Mouse (Mus musculus) stomach, embryonic 15.5 days (tissue): ENCODE results near the gene Slc48a1. TPM values are rescaled to one million over a fixed set of nuclear protein-coding genes. Genes with fewer than 3 reads are reported as not detected.

Experiments used
- ATAC-seq: fragments of 200-750 bp; cut with Nextera tagmentation; 2 replicates; pipeline ENCODE4 v1.8.0; 2017; ENCODE audit warnings: low read depth, moderate number of reproducible peaks, moderate TSS enrichment; ENCODE audit not compliant: insufficient read depth, low FRiP score
- H3K27ac ChIP-seq: fragments of 300-500 bp; sonication (generic); 2 replicates; pipeline ENCODE4 v1.5.1; 2015; ENCODE audit warnings: mild to moderate bottlenecking, inconsistent platforms
- H3K27me3 ChIP-seq: fragments of 300-500 bp; sonication (generic); replicated peaks from 2 replicates; pipeline ENCODE4 v1.6.1; 2015; ENCODE audit warnings: inconsistent platforms
- H3K36me3 ChIP-seq: fragments of 300-500 bp; sonication (generic); 2 replicates; pipeline ENCODE4 v1.6.1; 2015; ENCODE audit warnings: inconsistent platforms
- H3K4me1 ChIP-seq: fragments of 300-500 bp; sonication (generic); 2 replicates; pipeline ENCODE4 v1.6.1; 2015; ENCODE audit warnings: inconsistent platforms
- H3K4me2 ChIP-seq: fragments of 300-500 bp; sonication (generic); 2 replicates; pipeline ENCODE4 v1.6.1; 2015; ENCODE audit warnings: mild to moderate bottlenecking, inconsistent platforms
- H3K4me3 ChIP-seq: fragments of 300-500 bp; sonication (generic); replicated peaks from 2 replicates; pipeline ENCODE4 v1.5.1; 2015; ENCODE audit warnings: inconsistent platforms
- H3K9ac ChIP-seq: fragments of 300-500 bp; sonication (generic); 2 replicates; pipeline ENCODE4 v1.6.1; 2015; ENCODE audit warnings: inconsistent platforms
- H3K9me3 ChIP-seq: fragments of 300-500 bp; sonication (generic); 2 replicates; pipeline ENCODE4 v1.6.1; 2016; ENCODE audit warnings: inconsistent platforms
- WGBS: fragments of 180-500 bp; shearing (Covaris S2); methylation state at CpG from one replicate; pipeline ENCODE4 v1.1.7; 2015; 5-methylcytosine and 5-hydroxymethylcytosine counted together
- polyA plus RNA-seq: library from polyadenylated mRNA; unstranded; fragments of >200 nt; fragmentation: Nextera tagmentation; extraction: Ambion mirVana; gene quantifications from 2 replicates; pipeline ENCODE4 v1.2.1, GENCODE M21; 2015

Slc48a1 gene
- polyA plus RNA-seq: 29.6 and 41.9 TPM in 2 replicates

GRCm38 (mm10) chr15:97778311-97779098 is at the start of gene Slc48a1:
Slc48a1 (plus strand) TSS chr15:97778520.
- H3K4me3 ChIP-seq: no peak within 1 kb of the TSS
- WGBS: 67% methylated on average over 8 of the region's 8 CpGs
- no peaks in the 10 kb centered on the region for H3K9me3 ChIP-seq
- no peaks in the 10 kb centered on the region for H3K36me3 ChIP-seq
- H3K4me1 ChIP-seq: peaks cover 24% of the 10 kb centered on the region
- no peak within 1 kb of the TSS for H3K9ac ChIP-seq
- no peak for ATAC-seq
- H3K27ac ChIP-seq: peak within 1 kb of the TSS; percentile 40; the same call in 1 of the 2 replicates
- no peak within 1 kb of the TSS for H3K4me2 ChIP-seq
- no peaks in the 10 kb centered on the region for H3K27me3 ChIP-seq

GRCm38 (mm10) chr15:97728804-97729203 is 49.5 kb upstream of the Slc48a1 start:
- ATAC-seq: no peak
- H3K4me3 ChIP-seq: no peak overlapping the region
- no peaks in the 10 kb centered on the region for H3K36me3 ChIP-seq
- H3K9me3 ChIP-seq: no peaks in the 10 kb centered on the region
- no peak overlapping the region for H3K9ac ChIP-seq
- no peak overlapping the region for H3K4me2 ChIP-seq
- H3K27ac ChIP-seq: no peak overlapping the region
- H3K27me3 ChIP-seq: no peaks in the 10 kb centered on the region
- no peaks in the 10 kb centered on the region for H3K4me1 ChIP-seq
- WGBS: 58% methylated on average over 7 of the region's 7 CpGs

GRCm38 (mm10) chr15:97730365-97730764 is 48.0 kb upstream of the Slc48a1 start:
- Histone ChIP-seq H3K4me2 (no peak overlapping the region), H3K4me1 (no peaks in the 10 kb centered on the region), H3K36me3 (no peaks in the 10 kb centered on the region), H3K27ac (no peak overlapping the region), H3K27me3 (no peaks in the 10 kb centered on the region), H3K9me3 (no peaks in the 10 kb centered on the region), H3K4me3 (no peak overlapping the region), H3K9ac (no peak overlapping the region)
- WGBS: 57% methylated on average over 6 of the region's 6 CpGs
- no peak for ATAC-seq

- Histone ChIP-seq H3K9ac (no peak within 1 kb of the TSS), H3K4me3 (no peak within 1 kb of the TSS), H3K27ac (no peak within 1 kb of the TSS), H3K9me3 (no peaks in the 10 kb centered on the region), H3K27me3 (no peaks in the 10 kb centered on the region), H3K36me3 (no peaks in the 10 kb centered on the region), H3K4me1 (no peaks in the 10 kb centered on the region), H3K4me2 (no peak within 1 kb of the TSS)
- no peak for ATAC-seq
- WGBS: 86% methylated on average over 8 of the region's 8 CpGs
These were observed 47.2 kb upstream of the Slc48a1 start, which contains the start of gene Endou for GRCm38 (mm10) chr15:97731111-97731510. Endou (minus strand) TSS chr15:97731339.

- H3K4me1 ChIP-seq: no peaks in the 10 kb centered on the region
These were observed 46.3 kb upstream of the Slc48a1 start for GRCm38 (mm10) chr15:97731988-97732387.

GRCm38 (mm10) chr15:97738923-97739322 is 39.4 kb upstream of the Slc48a1 start:
- Histone ChIP-seq H3K4me3 (no peak overlapping the region), H3K27ac (no peak overlapping the region), H3K9me3 (no peaks in the 10 kb centered on the region), H3K27me3 (no peaks in the 10 kb centered on the region), H3K4me1 (no peaks in the 10 kb centered on the region), H3K36me3 (no peaks in the 10 kb centered on the region), H3K9ac (no peak overlapping the region), H3K4me2 (no peak overlapping the region)
- whole genome bisulfite sequencing: 82% methylated on average over 7 of the region's 7 CpGs
- ATAC-seq: no peak

More at GRCm38 (mm10) chr15:97731988-97732387, 46.3 kb upstream of the Slc48a1 start:
- ATAC-seq: no peak
- 88% methylated on average over 11 of the region's 11 CpGs for WGBS
- Histone ChIP-seq H3K4me3 (no peak overlapping the region), H3K9me3 (no peaks in the 10 kb centered on the region), H3K9ac (no peak overlapping the region), H3K27me3 (no peaks in the 10 kb centered on the region), H3K4me2 (no peak overlapping the region), H3K36me3 (no peaks in the 10 kb centered on the region), H3K27ac (no peak overlapping the region)

- WGBS: 73% methylated on average over 9 of the region's 9 CpGs
- Histone ChIP-seq H3K9ac (no peak overlapping the region), H3K27ac (no peak overlapping the region), H3K4me3 (no peak overlapping the region), H3K36me3 (no peaks in the 10 kb centered on the region), H3K27me3 (no peaks in the 10 kb centered on the region), H3K4me1 (0 out of 2 replicates have a peak, but pooled peaks cover 6% of the 10 kb centered on the region), H3K4me2 (no peak overlapping the region), H3K9me3 (no peaks in the 10 kb centered on the region)
- no peak for ATAC-seq
These were observed 38.0 kb upstream of the Slc48a1 start for GRCm38 (mm10) chr15:97740283-97740732.

- 0 out of 2 replicates have a peak, but pooled peaks cover 10% of the 10 kb centered on the region for H3K4me1 ChIP-seq
- H3K27ac ChIP-seq: no peak overlapping the region
- no peak overlapping the region for H3K4me2 ChIP-seq
- H3K27me3 ChIP-seq: no peaks in the 10 kb centered on the region
- no peak for ATAC-seq
- H3K9ac ChIP-seq: no peak overlapping the region
- WGBS: 74% methylated on average over 12 of the region's 12 CpGs
- no peaks in the 10 kb centered on the region for H3K9me3 ChIP-seq
- H3K4me3 ChIP-seq: no peak overlapping the region
- H3K36me3 ChIP-seq: no peaks in the 10 kb centered on the region
These were observed 36.7 kb upstream of the Slc48a1 start for GRCm38 (mm10) chr15:97741662-97742061.

- WGBS: 65% methylated on average over 7 of the region's 7 CpGs
- no peaks in the 10 kb centered on the region for H3K36me3 ChIP-seq
- H3K9ac ChIP-seq: no peak overlapping the region
- no peak overlapping the region for H3K4me2 ChIP-seq
- no peak overlapping the region for H3K27ac ChIP-seq
- H3K4me1 ChIP-seq: 0 out of 2 replicates have a peak, but pooled peaks cover 10% of the 10 kb centered on the region
- no peaks in the 10 kb centered on the region for H3K27me3 ChIP-seq
- no peak for ATAC-seq
- H3K9me3 ChIP-seq: no peaks in the 10 kb centered on the region
- H3K4me3 ChIP-seq: no peak overlapping the region
These were observed 36.2 kb upstream of the Slc48a1 start for GRCm38 (mm10) chr15:97742074-97742473.

- 72% methylated on average over 4 of the region's 4 CpGs for WGBS
- ATAC-seq: no peak
- Histone ChIP-seq H3K36me3 (no peaks in the 10 kb centered on the region), H3K4me3 (no peak overlapping the region), H3K4me1 (0 out of 2 replicates have a peak, but pooled peaks cover 10% of the 10 kb centered on the region), H3K9ac (no peak overlapping the region), H3K27me3 (no peaks in the 10 kb centered on the region), H3K4me2 (no peak overlapping the region), H3K27ac (no peak overlapping the region), H3K9me3 (no peaks in the 10 kb centered on the region)
These were observed 35.7 kb upstream of the Slc48a1 start for GRCm38 (mm10) chr15:97742600-97742999.

- H3K27ac ChIP-seq: no peak overlapping the region
- ATAC-seq: no peak
- 0 out of 2 replicates have a peak, but pooled peaks cover 10% of the 10 kb centered on the region for H3K4me1 ChIP-seq
- no peak overlapping the region for H3K4me3 ChIP-seq
- no peaks in the 10 kb centered on the region for H3K9me3 ChIP-seq
- no peaks in the 10 kb centered on the region for H3K27me3 ChIP-seq
- 80% methylated on average over 5 of the region's 5 CpGs for WGBS
- H3K4me2 ChIP-seq: no peak overlapping the region
- H3K9ac ChIP-seq: no peak overlapping the region
- no peaks in the 10 kb centered on the region for H3K36me3 ChIP-seq
These were observed 35.1 kb upstream of the Slc48a1 start for GRCm38 (mm10) chr15:97743210-97743609.

- ATAC-seq: no peak
- Histone ChIP-seq H3K27ac (no peak overlapping the region), H3K4me1 (0 out of 2 replicates have a peak, but pooled peaks cover 10% of the 10 kb centered on the region), H3K27me3 (no peaks in the 10 kb centered on the region), H3K4me3 (no peak overlapping the region), H3K9ac (no peak overlapping the region), H3K36me3 (no peaks in the 10 kb centered on the region), H3K9me3 (no peaks in the 10 kb centered on the region), H3K4me2 (no peak overlapping the region)
- 64% methylated on average over 12 of the region's 12 CpGs for WGBS
These were observed 34.3 kb upstream of the Slc48a1 start for GRCm38 (mm10) chr15:97743961-97744525.
